Mouse (Mus musculus) brain, embryonic 14.5 days (tissue): ENCODE measurements around the gene Tomm6. TPM values are rescaled to one million over a fixed set of nuclear protein-coding genes. Genes with fewer than 3 reads are reported as not detected.
A peak's percentile ranks its signal among the peaks of the same experiment; 100 is the strongest.
"Not testable (repeated sequence)": the region's sequence is repeated elsewhere in the genome, so short reads cannot be mapped to it uniquely, and the experiment has no call there.

ENCODE experiments used
- DNase-seq: peaks from one replicate; pipeline ENCODE4 v3.0.0-alpha.2; 2011; ENCODE audit warnings: low read depth
- CTCF ChIP-seq: fragments of 200-500 bp; IDR thresholded peaks from 2 replicates; pipeline ENCODE4 v1.5.1; 2012; ENCODE audit warnings: inconsistent platforms, mild to moderate bottlenecking, moderate library complexity, borderline replicate concordance; ENCODE audit not compliant: insufficient read depth, insufficient read length; ENCODE audit errors: extremely low read depth
- POLR2A ChIP-seq: fragments of 200-500 bp; IDR thresholded peaks from 2 replicates; pipeline ENCODE4 v1.6.1; 2012; ENCODE audit warnings: mild to moderate bottlenecking, inconsistent platforms, borderline replicate concordance; ENCODE audit not compliant: poor library complexity, insufficient read depth, insufficient read length, severe bottlenecking; ENCODE audit errors: extremely low read depth
- polyA plus RNA-seq: library from polyadenylated mRNA; depleted of rRNA; stranded (reverse); fragments of >200 nt; gene quantifications from 2 replicates; pipeline ENCODE4 v1.2.3, GENCODE M21; 2012; rRNA removed

Gene Tomm6
- polyA plus RNA-seq, 1 experiment: 102 TPM

- peak; percentile 62 for DNase-seq
- TF ChIP-seq POLR2A (no peak), CTCF (no peak)
Observed at GRCm38 (mm10) chr17:47669166-47669565, 19.0 kb downstream of the Tomm6 start.

- no peak for DNase-seq
- TF ChIP-seq POLR2A (no peak), CTCF (no peak)
Observed at GRCm38 (mm10) chr17:47664474-47664873, 23.7 kb downstream of the Tomm6 start.

- DNase-seq: peak; percentile 59
- TF ChIP-seq CTCF: no peak
- TF ChIP-seq POLR2A: no peak
Observed at GRCm38 (mm10) chr17:47663009-47663713, 25.0 kb downstream of the Tomm6 start.

- DNase-seq: no peak
- no peak for TF ChIP-seq POLR2A
- TF ChIP-seq CTCF: no peak
Observed at GRCm38 (mm10) chr17:47658741-47659243, 29.4 kb downstream of the Tomm6 start.

- TF ChIP-seq POLR2A: no peak
- no peak for TF ChIP-seq CTCF
- DNase-seq: no peak
Observed at GRCm38 (mm10) chr17:47657901-47658300, 30.3 kb downstream of the Tomm6 start.

- DNase-seq: no peak
- no peak for TF ChIP-seq POLR2A
- no peak for TF ChIP-seq CTCF
Observed at GRCm38 (mm10) chr17:47655697-47656096, 32.5 kb downstream of the Tomm6 start.

- DNase-seq: not testable (repeated sequence)
Observed at GRCm38 (mm10) chr17:47654346-47654745, 33.8 kb downstream of the Tomm6 start.

- DNase-seq: no peak
- no peak for TF ChIP-seq CTCF
- no peak for TF ChIP-seq POLR2A
Observed at GRCm38 (mm10) chr17:47651953-47652352, 36.2 kb downstream of the Tomm6 start.

- DNase-seq: peak; percentile 40
- no peak for TF ChIP-seq CTCF
- no peak for TF ChIP-seq POLR2A
Observed at GRCm38 (mm10) chr17:47648966-47649365, 39.2 kb downstream of the Tomm6 start.

- TF ChIP-seq CTCF (peak; percentile 50; the same call in 1 of the 2 replicates), POLR2A (no peak)
- DNase-seq: peak; percentile 58
Observed at GRCm38 (mm10) chr17:47646683-47647082, 41.5 kb downstream of the Tomm6 start.

- peak; percentile 7; the same call in 1 of the 2 replicates for TF ChIP-seq CTCF
- TF ChIP-seq POLR2A: no peak
- no peak for DNase-seq
Observed at GRCm38 (mm10) chr17:47642992-47643391, 45.2 kb downstream of the Tomm6 start.

Other genes starting within 250 kb of the Tomm6 start
- 34.2 and 44.1 TPM in 2 replicates for gene Taf8, start 186.1 kb downstream of the Tomm6 start, polyA plus RNA-seq
- 59.7 and 68.5 TPM in 2 replicates for gene Ccnd3, start 183.3 kb downstream of the Tomm6 start, polyA plus RNA-seq
- 27.1 and 31.1 TPM in 2 replicates for gene Bysl, start 76.9 kb downstream of the Tomm6 start, polyA plus RNA-seq
- gene Med20, start 76.8 kb downstream of the Tomm6 start, polyA plus RNA-seq: 43.1 and 59.0 TPM in 2 replicates
- 1.7 and 2.6 TPM in 2 replicates for gene Gm20517, start 76.8 kb downstream of the Tomm6 start, polyA plus RNA-seq
- gene Usp49, start 57.7 kb downstream of the Tomm6 start, polyA plus RNA-seq: 32.8 and 36.9 TPM in 2 replicates
- 54.2 and 55.4 TPM in 2 replicates for gene Frs3, start 644 bp upstream of the Tomm6 start, polyA plus RNA-seq
- gene Gm21981, start 6.1 kb upstream of the Tomm6 start, polyA plus RNA-seq: 4.9 and 5.1 TPM in 2 replicates
- 0.52 and 1.0 TPM in 2 replicates for gene Prickle4, start 6.3 kb upstream of the Tomm6 start, polyA plus RNA-seq
- not detected in 2 replicates for gene Pgc, start 38.5 kb upstream of the Tomm6 start, polyA plus RNA-seq
- gene Tfeb, start 48.6 kb upstream of the Tomm6 start, polyA plus RNA-seq: 2.0 and 3.2 TPM in 2 replicates
- 35.8 and 37.8 TPM in 2 replicates for gene Mdfi, start 146.3 kb upstream of the Tomm6 start, polyA plus RNA-seq
- gene Foxp4, start 236.3 kb upstream of the Tomm6 start, polyA plus RNA-seq: 93.8 and 94.9 TPM in 2 replicates